Mouse (Mus musculus): ENCODE results near the gene Sec14l3.

DNA sequence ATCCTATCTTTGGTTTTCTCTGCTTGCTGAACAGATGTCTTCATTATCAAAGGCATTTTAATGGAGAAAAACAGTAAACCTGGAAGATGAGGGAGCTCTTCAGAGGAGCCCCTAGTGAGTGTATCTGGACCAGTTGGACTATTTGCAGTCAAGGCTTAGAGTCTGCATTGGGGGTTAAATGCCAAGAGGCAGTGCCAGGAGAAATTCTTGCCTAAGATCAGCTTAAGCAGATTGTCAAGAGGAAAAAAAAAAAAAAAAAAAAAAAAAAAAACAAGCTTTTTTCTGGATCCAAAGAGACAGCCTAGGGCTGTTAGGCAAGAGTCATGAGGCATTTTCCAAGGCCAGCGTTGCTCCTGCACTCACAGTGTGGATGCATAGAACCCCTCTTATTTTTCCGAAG is 16.9 kb upstream of the Sec14l3 start:
- TF ChIP-seq CTCF (conservative IDR thresholded peaks at IDR 0.05; ENCODE audit: low read length) = no peak
- TF ChIP-seq POU5F1 (IDR thresholded peaks at IDR 0.05; ENCODE audit: borderline replicate concordance, low read length) = no peak
- TF ChIP-seq NANOG (IDR thresholded peaks at IDR 0.05; ENCODE audit: borderline replicate concordance, low read length) = no peak

Measured in E14TG2a.4 (cell line).